Mouse (Mus musculus) right cerebral cortex, adult 18-20 months (tissue): ENCODE measurements around the gene Tns3.

Experiments
- DNase-seq: peaks from one replicate; pipeline ENCODE4 v3.0.0; 2022; ENCODE audit warnings: mixed read lengths

The Tns3 gene

GRCm38 (mm10) chr11:8678260-8678995 lies 14.1 kb upstream of the Tns3 start:
- DNase-seq: no peak

GRCm38 (mm10) chr11:8675701-8676474 lies 11.6 kb upstream of the Tns3 start:
- DNase-seq: no peak

- DNase-seq: no peak
These were observed 10.3 kb upstream of the Tns3 start for GRCm38 (mm10) chr11:8674549-8675149.

- DNase-seq: no peak
These were observed 7.4 kb upstream of the Tns3 start for GRCm38 (mm10) chr11:8671698-8672097.

- no peak for DNase-seq
These were observed 4.8 kb upstream of the Tns3 start for GRCm38 (mm10) chr11:8669138-8669537.

DNA sequence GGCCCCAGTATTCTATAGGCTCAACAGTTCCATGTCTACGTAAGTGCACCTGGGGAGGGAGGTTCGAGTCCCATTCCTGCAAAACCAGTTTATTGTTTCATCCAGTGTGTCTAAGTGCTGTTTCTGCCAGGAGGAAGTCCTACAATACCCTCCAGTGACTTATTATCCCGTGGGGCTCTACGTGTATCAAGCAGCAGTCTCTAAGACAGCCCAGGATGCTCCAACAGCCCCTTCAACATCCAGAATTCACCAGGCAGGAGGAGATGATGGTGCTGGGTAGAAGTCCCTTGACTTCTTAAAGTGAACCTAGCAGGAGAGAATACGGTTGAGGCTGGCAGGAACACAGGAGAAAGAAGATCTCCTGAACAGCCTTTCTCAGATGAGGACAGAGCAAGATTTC lies 462 bp upstream of the Tns3 start:
- no peak for DNase-seq

DNA sequence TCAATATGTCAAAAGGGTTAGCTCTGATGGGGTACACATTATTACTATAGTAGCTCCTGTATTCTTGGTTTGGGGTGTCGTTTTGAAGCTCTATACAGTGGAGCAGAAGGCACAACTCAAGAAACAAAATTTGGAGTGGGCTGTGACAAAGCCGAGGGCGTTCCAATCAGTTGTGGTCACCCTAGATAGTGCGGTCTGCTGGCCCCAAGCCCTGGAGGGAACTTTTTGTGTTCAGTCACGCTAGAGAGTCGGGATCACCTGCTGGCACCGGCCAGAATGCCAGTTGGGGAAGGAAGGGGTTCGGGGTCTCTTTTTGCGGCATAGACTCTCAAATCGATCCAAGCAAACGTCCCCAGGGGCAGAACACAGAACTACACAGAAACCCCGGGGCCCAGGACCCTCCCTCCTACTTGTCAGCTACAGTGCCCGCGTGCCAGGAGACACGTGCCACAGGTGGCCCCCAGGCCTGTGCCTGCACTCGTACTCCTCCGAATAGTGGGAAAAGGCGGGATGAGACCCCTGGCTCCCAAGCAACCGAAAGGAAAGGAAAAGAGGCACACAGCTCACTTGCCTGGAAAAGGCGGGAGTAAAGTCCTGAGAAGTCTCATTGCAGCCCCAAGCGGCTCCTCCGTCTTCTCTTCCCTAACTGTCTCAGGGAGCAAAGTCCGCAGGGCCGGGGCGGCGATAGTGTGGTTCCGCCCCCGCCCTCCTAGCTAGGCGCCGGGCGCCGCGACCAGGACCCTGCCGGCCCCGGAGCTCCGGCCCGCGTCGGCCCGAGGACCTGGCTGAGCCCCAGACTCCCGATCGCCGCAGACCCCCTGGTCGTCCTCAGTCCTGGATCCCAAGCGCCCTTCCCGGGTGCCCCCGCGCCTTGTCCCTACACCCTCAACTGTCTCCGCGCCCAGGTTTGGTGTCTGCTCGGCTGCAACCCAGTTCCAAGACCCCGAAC lies 617 bp downstream of the Tns3 start:
- no peak for DNase-seq

GRCm38 (mm10) chr11:8662706-8663429 lies 1.5 kb downstream of the Tns3 start:
- DNase-seq: no peak

DNA sequence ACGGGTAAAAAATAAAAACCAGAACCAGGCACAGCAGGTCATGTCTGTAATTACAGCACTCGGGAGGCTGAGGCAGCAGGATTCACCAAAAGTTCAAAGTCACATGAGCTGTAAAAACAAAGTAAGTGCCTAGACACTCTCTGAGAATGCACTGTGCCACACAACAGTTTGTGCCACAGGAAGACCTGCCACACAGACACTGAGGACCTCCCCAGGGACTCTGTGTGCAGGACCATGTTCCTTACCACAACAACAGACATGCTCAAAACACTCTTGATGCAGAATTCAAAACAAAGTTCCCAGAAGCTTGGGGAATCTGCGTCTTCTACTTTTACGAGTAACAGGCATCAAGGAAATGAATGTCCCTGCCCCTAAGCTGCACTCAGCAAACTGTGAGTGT lies 3.4 kb downstream of the Tns3 start:
- no peak for DNase-seq

- DNase-seq: no peak
These were observed 4.5 kb downstream of the Tns3 start for GRCm38 (mm10) chr11:8659851-8660250.

GRCm38 (mm10) chr11:8659061-8659460 lies 5.3 kb downstream of the Tns3 start:
- no peak for DNase-seq

- DNase-seq: no peak
These were observed 6.8 kb downstream of the Tns3 start for GRCm38 (mm10) chr11:8657493-8657892.

DNA sequence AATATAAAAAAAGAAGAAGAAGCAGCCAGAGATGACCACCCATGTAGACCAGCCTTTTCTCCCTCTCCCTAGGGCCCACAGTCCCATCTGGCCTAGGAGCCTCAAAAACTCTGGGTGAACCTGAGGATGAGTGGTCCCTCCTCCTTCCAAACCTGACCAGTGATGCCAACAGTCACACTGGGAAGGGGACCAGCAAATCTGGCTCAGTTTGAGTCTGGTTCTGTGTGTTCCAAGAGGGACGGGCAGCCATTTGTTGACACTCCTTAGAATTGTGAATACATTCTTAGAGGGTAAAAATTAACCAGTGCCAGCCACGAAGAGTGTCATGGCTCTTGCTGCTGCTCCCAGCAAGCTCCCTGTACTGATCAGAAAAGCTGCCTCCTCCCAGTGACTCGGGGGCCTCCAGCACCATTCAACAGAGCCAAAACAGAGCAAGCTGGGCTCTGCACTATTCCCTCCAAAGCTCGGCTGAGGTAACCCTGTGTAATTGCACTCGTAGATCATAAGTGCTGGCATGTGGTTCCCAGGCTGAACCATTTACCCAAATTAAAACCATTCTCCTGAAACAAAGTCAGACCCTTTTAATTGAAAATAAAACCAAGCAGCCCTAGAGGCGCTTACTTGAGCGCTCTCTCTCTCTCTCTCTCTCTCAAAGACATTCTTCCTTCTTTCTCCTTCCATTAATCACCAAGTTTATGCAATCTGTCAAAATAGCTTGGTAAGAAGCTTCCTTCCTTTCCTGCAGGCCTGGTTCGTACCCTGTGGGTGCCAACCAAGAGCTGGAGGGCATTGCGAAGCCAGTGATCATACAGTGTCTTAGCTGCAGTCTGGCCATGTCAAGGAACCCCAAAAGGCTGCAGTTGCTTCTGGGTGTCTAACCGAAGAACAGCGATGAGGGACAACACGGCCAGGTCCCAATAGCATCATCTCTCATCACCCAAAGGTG lies 7.6 kb downstream of the Tns3 start:
- DNase-seq: no peak

GRCm38 (mm10) chr11:8653800-8654295 lies 10.5 kb downstream of the Tns3 start:
- DNase-seq: peak; percentile 47

DNA sequence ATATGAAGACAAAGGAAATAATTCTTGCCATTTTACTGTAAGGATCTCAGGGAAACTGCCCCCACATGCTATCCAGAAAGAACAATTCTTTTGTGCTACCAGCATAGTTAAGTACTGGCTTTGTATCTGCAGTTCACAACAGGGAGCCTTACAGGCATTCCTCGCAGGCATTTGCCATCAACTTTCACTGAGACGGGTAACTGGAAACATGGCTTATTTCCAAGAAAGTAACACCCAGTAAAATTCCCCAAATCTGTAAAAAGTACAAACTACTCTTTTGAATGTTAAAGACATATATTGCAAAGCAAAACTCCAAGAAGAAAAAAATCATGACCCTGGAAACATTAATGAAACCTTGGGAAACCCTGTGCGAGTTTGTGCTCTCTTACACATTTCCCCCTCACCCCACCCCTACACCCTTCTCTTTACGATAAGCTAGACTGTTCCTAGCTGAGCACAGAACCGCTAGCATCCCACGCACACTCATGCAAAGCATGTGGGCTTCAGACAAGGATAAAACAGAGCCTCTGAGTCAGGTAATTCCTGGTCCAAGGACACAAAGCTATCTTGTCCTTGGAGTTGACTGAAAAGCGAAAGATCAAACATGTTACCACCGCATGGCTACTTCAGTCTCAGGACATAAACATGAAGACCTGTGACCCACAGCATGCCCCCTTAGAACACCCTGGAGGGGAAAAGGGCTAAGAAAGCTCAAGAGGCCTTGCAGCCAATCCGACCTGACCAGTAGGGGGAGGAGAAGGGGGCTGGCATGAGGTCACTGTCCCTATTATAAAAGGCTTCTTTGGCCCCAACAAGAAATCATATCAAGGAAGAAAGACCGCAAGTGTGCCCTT lies 11.3 kb downstream of the Tns3 start:
- DNase-seq: peak; percentile 61

DNA sequence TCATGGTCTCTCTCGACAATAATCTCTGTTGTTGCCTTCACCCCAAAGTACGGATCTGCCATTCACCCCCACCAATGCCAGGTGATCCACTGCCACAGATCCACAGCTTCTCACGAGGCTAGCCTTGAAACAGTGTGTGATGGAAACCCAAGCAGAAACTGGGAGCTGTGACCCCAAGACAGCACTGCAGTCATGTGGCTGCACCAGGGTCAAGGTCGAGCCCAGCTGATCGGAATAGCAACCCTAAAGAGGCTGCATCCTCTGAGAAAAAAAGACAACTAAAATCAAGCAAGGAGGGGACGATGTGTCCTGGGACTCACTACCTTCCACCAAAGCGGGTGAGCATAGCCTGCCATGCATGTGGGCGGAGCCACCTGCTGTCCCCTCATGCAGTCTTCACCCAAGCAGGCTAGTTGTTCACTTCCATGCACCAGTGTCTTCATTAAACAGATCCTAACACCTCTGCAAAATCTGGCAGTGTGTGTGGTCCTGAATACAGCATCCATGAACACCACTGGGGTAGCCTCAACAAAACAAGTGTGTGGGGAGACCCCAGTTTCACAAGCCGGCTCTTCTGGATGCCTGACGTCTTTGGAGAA lies 12.1 kb downstream of the Tns3 start:
- DNase-seq: no peak

DNA sequence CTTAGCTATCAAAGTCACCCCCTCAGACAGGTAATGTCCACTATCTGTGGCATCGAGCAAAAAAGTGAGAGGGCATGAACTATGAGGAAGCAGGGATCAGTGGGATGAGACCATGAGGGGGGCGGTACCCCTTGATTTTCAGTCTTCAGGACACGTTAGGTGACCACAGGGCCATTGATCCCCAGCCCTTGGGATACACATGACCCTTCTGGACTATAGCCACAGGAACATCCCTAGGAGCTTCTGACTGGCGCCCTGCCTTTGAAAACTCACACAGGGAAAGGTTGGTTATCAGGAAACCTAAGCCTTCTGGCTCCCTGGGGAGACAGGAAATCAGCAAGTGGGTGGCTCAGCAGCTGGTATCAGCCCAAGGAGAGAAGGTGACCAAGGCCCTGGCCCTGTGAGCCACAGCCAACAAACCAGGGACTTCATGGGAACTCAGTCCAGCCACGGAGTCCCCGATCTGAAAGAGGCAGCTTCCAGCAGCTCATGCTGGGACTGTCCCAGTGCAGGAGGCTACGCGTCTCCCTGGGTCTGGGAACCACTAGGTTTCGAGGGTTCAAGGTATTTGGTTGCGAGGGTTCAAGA lies 12.8 kb downstream of the Tns3 start:
- no peak for DNase-seq

DNA sequence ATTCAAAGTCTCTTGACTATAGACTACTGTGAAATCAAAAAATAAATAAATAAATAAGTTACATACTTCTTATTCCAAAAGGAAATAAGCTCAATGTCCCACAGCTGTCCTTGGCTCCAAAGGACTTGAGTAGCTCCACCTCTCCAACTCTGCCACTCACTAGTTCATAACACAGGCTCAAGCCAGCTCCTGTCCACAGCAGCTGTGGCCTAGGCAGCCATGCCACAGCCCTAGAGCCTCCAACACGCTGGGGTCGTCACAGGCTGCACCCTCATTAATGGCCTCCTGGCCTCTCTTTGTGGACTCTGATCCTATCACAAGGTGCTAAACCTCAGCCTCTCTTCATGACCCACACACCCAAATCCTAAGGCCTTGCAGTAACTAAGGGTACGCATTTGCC lies 18.7 kb downstream of the Tns3 start:
- no peak for DNase-seq

- DNase-seq: no peak
These were observed 20.1 kb downstream of the Tns3 start for GRCm38 (mm10) chr11:8644272-8644671.
